Mouse (Mus musculus): ENCODE data around the gene Lamp5. TPM values are rescaled to one million over a fixed set of nuclear protein-coding genes. Genes with fewer than 3 reads are reported as not detected.

Gene Lamp5
- total and polyA plus RNA-seq, 2 experiments from 2014 or later = not detected

DNA sequence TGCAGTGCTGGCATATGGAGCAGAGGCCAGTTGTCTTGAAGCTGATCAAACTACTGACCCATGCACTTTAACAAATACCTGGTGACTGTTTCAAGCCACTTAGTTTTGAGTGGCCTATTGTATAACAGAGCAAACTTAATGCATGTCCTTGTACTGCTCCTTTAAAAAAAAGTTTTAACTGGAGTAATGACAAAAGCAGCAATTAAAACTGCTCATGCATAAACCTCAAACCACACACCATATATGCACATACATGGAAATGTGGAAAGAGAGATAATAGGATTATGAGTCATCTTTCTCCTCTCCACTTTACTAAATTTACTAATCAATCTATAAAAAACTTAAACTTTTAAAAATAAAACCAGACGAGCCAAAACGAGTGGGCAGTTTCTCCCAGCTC, 43.9 kb downstream of the Lamp5 start:
- Histone ChIP-seq H3K36me3 (replicated peaks; ENCODE audit: control insufficient read depth, insufficient read depth, low read length) (no peaks in the 10 kb centered on the region), H3K9me3 (replicated peaks; ENCODE audit: control insufficient read depth, low read length) (no peaks in the 10 kb centered on the region), H3K4me1 (ENCODE audit: control insufficient read depth, insufficient read depth) (no peaks in the 10 kb centered on the region), H3K4me3 (ENCODE audit: low read depth, low read length) (no peak overlapping the region), H3K9ac (replicated peaks; ENCODE audit: low read depth, low read length) (no peak overlapping the region), H3K27me3 (ENCODE audit: control insufficient read depth, insufficient read depth, low read length) (no peaks in the 10 kb centered on the region), H3K27ac (ENCODE audit: low read depth) (no peak overlapping the region), H3K4me2 (ENCODE audit: low read depth, low read length) (no peak overlapping the region)
- 39% methylated on average over 2 of the region's 2 CpGs for WGBS
- ATAC-seq (ENCODE audit: insufficient read depth, low read depth) (no peak), DNase-seq (ENCODE audit: low spot score) (no peak)
- TF ChIP-seq CTCF (IDR thresholded peaks at IDR 0.05; ENCODE audit: low read depth) (no peak), EP300 (IDR thresholded peaks at IDR 0.05; ENCODE audit: low read depth) (no peak)

DNA sequence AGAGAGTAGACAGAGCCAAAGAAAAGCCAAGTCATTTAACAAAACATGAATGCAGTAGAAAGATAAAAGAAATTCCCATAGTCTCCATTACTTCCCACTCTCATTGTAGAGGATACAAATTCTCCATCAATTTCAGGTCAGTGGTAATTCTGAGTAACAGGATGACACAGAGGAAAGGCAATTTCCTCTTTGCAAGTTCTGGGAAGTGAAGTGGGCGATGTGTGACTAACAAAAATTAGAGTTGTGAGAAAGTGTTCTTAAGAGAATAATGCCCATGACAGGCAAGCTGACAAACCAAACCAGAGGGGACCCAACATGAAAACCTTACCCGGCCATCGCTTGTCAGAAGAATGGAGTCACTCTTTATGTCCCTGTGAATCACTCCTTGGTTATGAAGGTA, 45.1 kb downstream of the Lamp5 start:
- ATAC-seq (ENCODE audit: insufficient read depth, low read depth) = no peak
- no peak for DNase-seq (ENCODE audit: low spot score)
- Histone ChIP-seq H3K9ac (replicated peaks; ENCODE audit: low read depth, low read length) (no peak overlapping the region), H3K4me2 (ENCODE audit: low read depth, low read length) (no peak overlapping the region), H3K36me3 (replicated peaks; ENCODE audit: control insufficient read depth, insufficient read depth, low read length) (no peaks in the 10 kb centered on the region), H3K9me3 (replicated peaks; ENCODE audit: control insufficient read depth, low read length) (no peaks in the 10 kb centered on the region), H3K27me3 (ENCODE audit: control insufficient read depth, insufficient read depth, low read length) (no peaks in the 10 kb centered on the region), H3K4me1 (ENCODE audit: control insufficient read depth, insufficient read depth) (no peaks in the 10 kb centered on the region), H3K4me3 (ENCODE audit: low read depth, low read length) (no peak overlapping the region), H3K27ac (ENCODE audit: low read depth) (no peak overlapping the region)
- WGBS = 78% methylated on average over 3 of the region's 3 CpGs
- TF ChIP-seq EP300 (IDR thresholded peaks at IDR 0.05; ENCODE audit: low read depth) = no peak
- no peak for TF ChIP-seq CTCF (IDR thresholded peaks at IDR 0.05; ENCODE audit: low read depth)

DNA sequence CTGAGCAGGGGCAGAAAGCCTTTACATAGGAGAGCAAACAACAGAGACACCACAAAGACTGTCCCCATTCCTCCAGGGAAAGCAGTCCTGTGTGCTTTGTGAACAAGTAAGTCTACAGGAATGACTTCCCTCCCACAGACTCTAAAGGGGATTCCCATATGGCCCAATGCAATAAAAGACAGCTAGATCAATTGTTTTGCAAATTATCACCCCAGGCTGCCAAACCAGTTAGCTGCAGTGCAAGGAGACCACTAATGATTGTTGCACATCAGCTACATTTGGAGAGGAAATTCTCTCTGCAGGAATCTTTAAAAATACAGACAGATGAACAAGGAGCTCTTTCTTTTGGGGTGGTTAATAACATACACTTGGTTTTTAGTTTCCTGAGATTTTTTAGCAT, 55.6 kb downstream of the Lamp5 start:
- no peaks in the 10 kb centered on the region for H3K4me1 ChIP-seq (ENCODE audit: control insufficient read depth, insufficient read depth)
- no peak overlapping the region for H3K4me2 ChIP-seq (ENCODE audit: low read depth, low read length)
- no peak overlapping the region for H3K4me3 ChIP-seq (ENCODE audit: low read depth, low read length)
- H3K27ac ChIP-seq (ENCODE audit: low read depth) = no peak overlapping the region
- no peak for DNase-seq (ENCODE audit: low spot score)
- no peak overlapping the region for H3K9ac ChIP-seq (replicated peaks; ENCODE audit: low read depth, low read length)
- H3K36me3 ChIP-seq (replicated peaks; ENCODE audit: control insufficient read depth, insufficient read depth, low read length) = no peaks in the 10 kb centered on the region
- H3K9me3 ChIP-seq (replicated peaks; ENCODE audit: control insufficient read depth, low read length) = no peaks in the 10 kb centered on the region
- no peak for TF ChIP-seq CTCF (IDR thresholded peaks at IDR 0.05; ENCODE audit: low read depth)
- no peak for TF ChIP-seq EP300 (IDR thresholded peaks at IDR 0.05; ENCODE audit: low read depth)
- ATAC-seq (ENCODE audit: insufficient read depth, low read depth) = no peak
- H3K27me3 ChIP-seq (ENCODE audit: control insufficient read depth, insufficient read depth, low read length) = no peaks in the 10 kb centered on the region

DNA sequence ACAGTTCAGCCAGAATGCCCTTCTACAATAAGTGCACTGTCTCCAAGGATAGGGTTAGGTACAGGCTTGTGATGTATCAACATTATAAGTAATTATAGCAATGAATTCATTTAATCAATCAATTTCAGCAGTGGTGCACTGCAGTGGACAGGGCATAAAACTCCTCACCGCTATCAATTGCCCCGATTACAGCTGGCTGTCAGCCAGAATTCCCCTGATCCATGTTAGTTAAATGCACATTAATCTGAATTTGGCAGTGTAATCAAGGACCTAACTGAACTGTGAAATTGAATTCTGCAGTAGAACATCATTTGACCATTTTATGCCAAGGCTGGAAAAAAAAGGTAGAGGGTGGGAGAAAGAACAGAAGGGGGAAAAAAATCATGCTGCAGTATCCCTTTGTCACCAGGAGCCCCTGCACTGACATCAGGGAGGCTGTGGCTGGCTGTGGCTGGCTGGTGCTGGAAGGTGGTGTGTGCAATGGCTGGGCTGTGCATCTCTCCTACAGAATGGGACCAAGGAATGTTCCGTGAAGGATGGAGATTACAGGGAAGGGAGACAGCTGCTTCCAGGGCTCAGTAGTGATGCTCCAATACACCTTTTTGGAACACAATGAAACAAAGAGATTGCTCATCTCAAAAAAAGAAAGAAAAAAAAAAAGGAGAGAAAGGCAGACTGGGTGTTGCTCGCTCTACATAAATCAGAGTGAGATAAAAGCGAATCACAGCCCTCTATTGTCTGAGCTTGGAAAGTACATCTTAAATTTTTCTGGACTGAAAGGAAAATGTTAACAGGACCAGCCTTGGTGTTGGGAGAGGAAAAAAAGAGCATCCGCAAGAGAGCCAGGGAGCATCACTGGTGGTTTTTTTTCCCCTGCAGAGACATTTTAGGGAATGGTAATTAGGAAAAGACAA, 56.3 kb downstream of the Lamp5 start:
- no peak overlapping the region for H3K4me2 ChIP-seq (ENCODE audit: low read depth, low read length)
- H3K9ac ChIP-seq (replicated peaks; ENCODE audit: low read depth, low read length) = no peak overlapping the region
- no peak overlapping the region for H3K4me3 ChIP-seq (ENCODE audit: low read depth, low read length)
- DNase-seq (ENCODE audit: low spot score) = no peak
- ATAC-seq (ENCODE audit: insufficient read depth, low read depth) = no peak
- TF ChIP-seq EP300 (IDR thresholded peaks at IDR 0.05; ENCODE audit: low read depth) (no peak), CTCF (IDR thresholded peaks at IDR 0.05; ENCODE audit: low read depth) (no peak)
- H3K27me3 ChIP-seq (ENCODE audit: control insufficient read depth, insufficient read depth, low read length) = no peaks in the 10 kb centered on the region
- no peaks in the 10 kb centered on the region for H3K9me3 ChIP-seq (replicated peaks; ENCODE audit: control insufficient read depth, low read length)
- no peak overlapping the region for H3K27ac ChIP-seq (ENCODE audit: low read depth)
- WGBS = 42% methylated on average over 6 of the region's 6 CpGs
- H3K36me3 ChIP-seq (replicated peaks; ENCODE audit: control insufficient read depth, insufficient read depth, low read length) = no peaks in the 10 kb centered on the region
- H3K4me1 ChIP-seq (ENCODE audit: control insufficient read depth, insufficient read depth) = no peaks in the 10 kb centered on the region

DNA sequence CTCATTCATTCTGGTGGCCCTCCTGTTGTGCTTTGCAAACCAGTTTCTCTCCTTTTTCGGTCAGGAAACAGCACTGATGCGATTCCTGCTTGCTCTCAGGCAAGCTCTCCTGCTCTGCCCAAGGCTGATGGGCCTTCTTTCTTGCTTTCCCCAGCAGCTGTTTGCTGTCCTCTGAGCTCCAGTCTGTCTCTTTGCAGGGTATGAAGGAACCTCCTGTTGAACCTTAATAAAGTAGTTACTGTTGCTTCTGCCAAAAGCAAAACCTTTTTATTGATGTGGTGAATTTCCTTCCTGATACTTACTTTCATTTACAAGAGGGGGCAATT, 57.0 kb downstream of the Lamp5 start:
- DNase-seq (ENCODE audit: low spot score) (no peak), ATAC-seq (ENCODE audit: insufficient read depth, low read depth) (no peak)
- Histone ChIP-seq H3K9ac (replicated peaks; ENCODE audit: low read depth, low read length) (no peak overlapping the region), H3K27me3 (ENCODE audit: control insufficient read depth, insufficient read depth, low read length) (no peaks in the 10 kb centered on the region), H3K9me3 (replicated peaks; ENCODE audit: control insufficient read depth, low read length) (no peaks in the 10 kb centered on the region), H3K36me3 (replicated peaks; ENCODE audit: control insufficient read depth, insufficient read depth, low read length) (no peaks in the 10 kb centered on the region), H3K4me3 (ENCODE audit: low read depth, low read length) (no peak overlapping the region), H3K27ac (ENCODE audit: low read depth) (no peak overlapping the region), H3K4me1 (ENCODE audit: control insufficient read depth, insufficient read depth) (no peaks in the 10 kb centered on the region), H3K4me2 (ENCODE audit: low read depth, low read length) (no peak overlapping the region)
- WGBS = 12% methylated on average over 2 of the region's 2 CpGs
- TF ChIP-seq CTCF (IDR thresholded peaks at IDR 0.05; ENCODE audit: low read depth) (no peak), EP300 (IDR thresholded peaks at IDR 0.05; ENCODE audit: low read depth) (no peak)

DNA sequence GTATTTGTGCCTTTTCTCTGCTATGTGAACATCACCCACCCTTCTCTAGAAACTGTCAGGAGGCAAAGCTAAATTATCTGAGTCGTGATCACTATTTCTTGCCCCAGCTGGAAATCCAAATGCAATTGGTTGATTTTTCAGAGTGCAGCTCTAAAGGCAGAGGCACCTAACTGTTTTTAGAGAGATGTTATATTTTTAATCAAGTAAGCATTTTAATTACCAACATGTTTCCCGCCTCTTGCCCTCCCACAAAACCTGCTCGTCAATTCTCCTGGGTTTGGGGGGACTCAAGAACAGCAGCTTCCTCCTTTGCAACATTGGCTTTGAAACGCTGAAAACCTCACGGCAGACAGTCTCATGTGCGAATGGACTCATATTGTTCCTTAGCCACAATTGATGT, 61.3 kb downstream of the Lamp5 start:
- Histone ChIP-seq H3K9me3 (replicated peaks; ENCODE audit: control insufficient read depth, low read length) (no peaks in the 10 kb centered on the region), H3K27ac (ENCODE audit: low read depth) (no peak overlapping the region), H3K4me2 (ENCODE audit: low read depth, low read length) (no peak overlapping the region), H3K9ac (replicated peaks; ENCODE audit: low read depth, low read length) (no peak overlapping the region), H3K4me3 (ENCODE audit: low read depth, low read length) (no peak overlapping the region), H3K36me3 (replicated peaks; ENCODE audit: control insufficient read depth, insufficient read depth, low read length) (no peaks in the 10 kb centered on the region), H3K4me1 (ENCODE audit: control insufficient read depth, insufficient read depth) (no peaks in the 10 kb centered on the region), H3K27me3 (ENCODE audit: control insufficient read depth, insufficient read depth, low read length) (no peaks in the 10 kb centered on the region)
- WGBS = 71% methylated on average over 6 of the region's 6 CpGs
- DNase-seq (ENCODE audit: low spot score) (no peak), ATAC-seq (ENCODE audit: insufficient read depth, low read depth) (no peak)
- TF ChIP-seq CTCF (IDR thresholded peaks at IDR 0.05; ENCODE audit: low read depth) = no peak
- TF ChIP-seq EP300 (IDR thresholded peaks at IDR 0.05; ENCODE audit: low read depth) = no peak

All from heart, postnatal 0 days (tissue).